Comparison of ENCODE assay signal across 23 mouse cellular contexts in the genomic region with DNA sequence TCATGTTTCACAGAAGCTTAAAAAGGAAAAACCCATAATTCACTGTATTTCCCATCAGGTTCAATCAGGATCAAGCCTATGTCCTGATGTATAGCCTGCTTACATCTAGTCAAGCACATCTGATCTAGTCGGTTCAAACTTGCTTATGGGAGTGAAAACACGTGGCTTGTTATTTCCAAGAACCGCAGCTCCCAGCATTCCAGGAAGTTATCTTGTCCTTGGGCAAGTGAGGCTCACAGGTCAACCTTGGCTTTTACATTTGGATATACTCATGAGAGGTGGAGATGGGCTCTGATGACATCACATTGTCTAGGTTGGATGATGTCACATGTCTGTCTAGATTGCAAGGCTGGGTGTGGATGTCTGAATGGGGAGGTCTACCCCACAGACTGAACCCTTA. TPM values are rescaled to one million over a fixed set of nuclear protein-coding genes. Genes with fewer than 3 reads are reported as not detected.
"Had no signal": no experiment of that assay in that cellular context is flagged by ENCODE, and none has a peak within 500 bp of the region (broad histone marks: within the 10 kb centered on the region; RNA-seq: fewer than 3 reads in every experiment).

No protein-coding gene starts in this region.

- H3K27me3 ChIP-seq: limb, embryonic 12.5 days; limb, embryonic 15.5 days; liver, embryonic 15.5 days; lung, embryonic 15.5 days; midbrain, embryonic 13.5 days; neural tube, embryonic 13.5 days; stomach, embryonic 15.5 days had no signal

- H3K27ac ChIP-seq: limb, embryonic 12.5 days; liver, embryonic 15.5 days; lung, embryonic 15.5 days; midbrain, embryonic 10.5 days; midbrain, embryonic 13.5 days; neural tube, embryonic 13.5 days; stomach, embryonic 15.5 days had no signal

- H3K4me1 ChIP-seq: liver, embryonic 15.5 days; midbrain, embryonic 10.5 days; midbrain, embryonic 13.5 days; stomach, embryonic 15.5 days had no signal

- H3K9me3 ChIP-seq: limb, embryonic 12.5 days; limb, embryonic 15.5 days; liver, embryonic 15.5 days; lung, embryonic 15.5 days; megakaryocyte, embryonic 14.5 days; midbrain, embryonic 10.5 days; midbrain, embryonic 13.5 days; neural tube, embryonic 13.5 days; stomach, embryonic 15.5 days had no signal

- ATAC-seq: midbrain, embryonic 13.5 days; midbrain, embryonic 16.5 days had no signal

- DNase-seq: kidney, postnatal 10 days; kidney, postnatal 4 days; left cerebral cortex, postnatal 4 days; lung, adult 18-20 months; lung, postnatal 10 days; lung, postnatal 36 days; retina, postnatal 1 day; right cerebral cortex, postnatal 25 days; spleen, adult 18-20 months; thymus, postnatal 25 days had no signal

- H3K9ac ChIP-seq: limb, embryonic 12.5 days; limb, embryonic 15.5 days; liver, embryonic 15.5 days; lung, embryonic 15.5 days; midbrain, embryonic 13.5 days; neural tube, embryonic 13.5 days; stomach, embryonic 15.5 days had no signal

- H3K36me3 ChIP-seq: liver, embryonic 15.5 days; lung, embryonic 15.5 days; midbrain, embryonic 10.5 days; stomach, embryonic 15.5 days had no signal

- H3K4me3 ChIP-seq: limb, embryonic 12.5 days; limb, embryonic 15.5 days; liver, embryonic 15.5 days; lung, embryonic 15.5 days; megakaryocyte, embryonic 14.5 days; midbrain, embryonic 10.5 days; midbrain, embryonic 13.5 days; myocyte; neural tube, embryonic 13.5 days; stomach, embryonic 15.5 days had no signal

- H3K4me2 ChIP-seq: limb, embryonic 12.5 days; limb, embryonic 15.5 days; liver, embryonic 11.5 days; liver, embryonic 15.5 days; lung, embryonic 15.5 days; midbrain, embryonic 13.5 days; neural tube, embryonic 13.5 days; stomach, embryonic 15.5 days had no signal

RNA-seq across cellular contexts. Expression of a gene that starts 12.8 kb away (rescaled TPM):
- total RNA-seq: monocyte, adult 5-6 weeks had no signal
